Mouse (Mus musculus) heart, embryonic 14.5 days (tissue): ENCODE measurements around the gene Coro1c. TPM values are rescaled to one million over a fixed set of nuclear protein-coding genes. Genes with fewer than 3 reads are reported as not detected.

Experiments
- ATAC-seq: fragments of 200-750 bp; cut with Nextera tagmentation; 2 replicates; pipeline ENCODE4 v1.8.0; 2017; ENCODE audit warnings: low read depth, moderate TSS enrichment; ENCODE audit not compliant: insufficient number of reproducible peaks, insufficient read depth, low FRiP score
- H3K27ac ChIP-seq, 2 experiments: fragments of 200-500 bp in 1 of 2; fragments of 300-500 bp in 1 of 2; sonication (generic) in 1 of 2; replicated peaks in 1 of 2; 2 replicates each; pipeline ENCODE4 v1.5.1; 2012 to 2014; ENCODE audit warnings: low read depth in 2 of 2, low read length in 2 of 2, control low read depth in 1 of 2, mild to moderate bottlenecking in 1 of 2, mixed read lengths in 1 of 2; ENCODE audit not compliant: control insufficient read depth in 1 of 2, insufficient read depth in 1 of 2
- H3K27me3 ChIP-seq: fragments of 300-500 bp; sonication (generic); 2 replicates; pipeline ENCODE4 v1.6.1; 2014; ENCODE audit warnings: mild to moderate bottlenecking, low read length, control low read depth; ENCODE audit not compliant: control insufficient read depth, insufficient read depth
- H3K36me3 ChIP-seq: fragments of 300-500 bp; sonication (generic); 2 replicates; pipeline ENCODE4 v1.6.1; 2014; ENCODE audit warnings: mild to moderate bottlenecking, control low read depth, low read length, mixed read lengths; ENCODE audit not compliant: control insufficient read depth, insufficient read depth
- H3K4me1 ChIP-seq, 2 experiments: fragments of 200-500 bp in 1 of 2; fragments of 300-500 bp in 1 of 2; sonication (generic) in 1 of 2; 2 replicates each; pipeline ENCODE4 v1.6.1; 2012 to 2014; ENCODE audit warnings: low read length in 2 of 2, control low read depth in 1 of 2, mixed read lengths in 1 of 2; ENCODE audit not compliant: control insufficient read depth in 2 of 2, insufficient read depth in 2 of 2
- H3K4me2 ChIP-seq: fragments of 300-500 bp; sonication (generic); 2 replicates; pipeline ENCODE4 v1.6.1; 2014; ENCODE audit warnings: mild to moderate bottlenecking, low read length
- H3K4me3 ChIP-seq, 2 experiments: fragments of 200-500 bp in 1 of 2; fragments of 300-500 bp in 1 of 2; sonication (generic) in 1 of 2; 2 replicates each; pipeline ENCODE4 v1.5.1; 2012 to 2014; ENCODE audit warnings: low read length in 2 of 2, mild to moderate bottlenecking in 2 of 2, control low read depth in 1 of 2, low read depth in 1 of 2, moderate library complexity in 1 of 2; ENCODE audit not compliant: control insufficient read depth in 1 of 2, insufficient read depth in 1 of 2
- H3K9ac ChIP-seq: fragments of 300-500 bp; sonication (generic); 2 replicates; pipeline ENCODE4 v1.6.1; 2014; ENCODE audit warnings: mild to moderate bottlenecking, low read length
- H3K9me3 ChIP-seq: fragments of 300-500 bp; sonication (generic); 2 replicates; pipeline ENCODE4 v1.6.1; 2016; ENCODE audit warnings: low read length, control low read depth; ENCODE audit not compliant: control insufficient read depth
- WGBS: fragments of 180-500 bp; shearing (Covaris S2); extraction: QIAGEN DNeasy Blood & Tissue Kit; methylation state at CpG from one replicate; pipeline ENCODE4 v1.1.7; 2014; 5-methylcytosine and 5-hydroxymethylcytosine counted together
- polyA plus RNA-seq: library from polyadenylated mRNA; unstranded; fragments of >200 nt; fragmentation: Nextera tagmentation; extraction: Ambion mirVana; gene quantifications from 2 replicates; pipeline ENCODE4 v1.2.1, GENCODE M21; 2014

Gene Coro1c
- polyA plus RNA-seq, 1 experiment from 2014 or later = 84.9 TPM

- WGBS = 50% methylated on average over 19 of the region's 19 CpGs
- Histone ChIP-seq H3K9ac (peak overlapping the region; percentile 75), H3K27me3 (no peaks in the 10 kb centered on the region), H3K9me3 (no peaks in the 10 kb centered on the region), H3K4me3 (peak overlapping the region; percentile 10 to 28), H3K36me3 (peaks cover 33% of the 10 kb centered on the region), H3K4me1 (peaks cover 61 to 81% of the 10 kb centered on the region in 2 experiments), H3K4me2 (peak overlapping the region; percentile 66), H3K27ac (peak overlapping the region; percentile 94 to 95)
- no peak for ATAC-seq
Observed at GRCm38 (mm10) chr5:113874063-113875024, 34.2 kb downstream of the Coro1c start.

- Histone ChIP-seq H3K4me1 (peaks cover 64 to 81% of the 10 kb centered on the region in 2 experiments), H3K36me3 (peaks cover 27% of the 10 kb centered on the region), H3K4me2 (peak overlapping the region; percentile 66), H3K9me3 (no peaks in the 10 kb centered on the region), H3K4me3 (peak overlapping the region; percentile 10 to 28), H3K27ac (peak overlapping the region; percentile 94 to 95), H3K9ac (peak overlapping the region; percentile 75), H3K27me3 (no peaks in the 10 kb centered on the region)
- peak; percentile 75 for ATAC-seq
- 6% methylated on average over 15 of the region's 15 CpGs for WGBS
Observed at GRCm38 (mm10) chr5:113872936-113873912, 35.3 kb downstream of the Coro1c start.

- peaks cover 17% of the 10 kb centered on the region for H3K36me3 ChIP-seq
- H3K4me2 ChIP-seq = no peak overlapping the region
- 76% methylated on average over 7 of the region's 7 CpGs for WGBS
- no peak for ATAC-seq
- H3K27ac ChIP-seq = peak overlapping the region; percentile 94 to 95
- no peaks in the 10 kb centered on the region for H3K27me3 ChIP-seq
- no peak overlapping the region for H3K4me3 ChIP-seq
- peak overlapping the region; percentile 61; the same call in 1 of the 2 replicates for H3K9ac ChIP-seq
- peaks cover 67 to 83% of the 10 kb centered on the region in 2 experiments for H3K4me1 ChIP-seq
- no peaks in the 10 kb centered on the region for H3K9me3 ChIP-seq
Observed at GRCm38 (mm10) chr5:113871903-113872548, 36.5 kb downstream of the Coro1c start.

- H3K4me2 ChIP-seq = peak overlapping the region; percentile 28
- peak overlapping the region; percentile 61 for H3K9ac ChIP-seq
- no peaks in the 10 kb centered on the region for H3K9me3 ChIP-seq
- peaks cover 68 to 79% of the 10 kb centered on the region in 2 experiments for H3K4me1 ChIP-seq
- no peak for ATAC-seq
- H3K27me3 ChIP-seq = no peaks in the 10 kb centered on the region
- WGBS = 27% methylated on average over 21 of the region's 21 CpGs
- H3K36me3 ChIP-seq = peaks cover 4% of the 10 kb centered on the region
- no peak overlapping the region for H3K4me3 ChIP-seq
- peak overlapping the region; percentile 66 to 94 for H3K27ac ChIP-seq
Observed at GRCm38 (mm10) chr5:113870393-113871040, 38.0 kb downstream of the Coro1c start.

GRCm38 (mm10) chr5:113869132-113869531 lies 39.4 kb downstream of the Coro1c start:
- no peak overlapping the region for H3K4me3 ChIP-seq
- WGBS = 40% methylated on average over 11 of the region's 11 CpGs
- peaks cover 58 to 68% of the 10 kb centered on the region in 2 experiments for H3K4me1 ChIP-seq
- no peaks in the 10 kb centered on the region for H3K27me3 ChIP-seq
- peak; percentile 59 for ATAC-seq
- peak overlapping the region; percentile 15 to 61 for H3K27ac ChIP-seq
- H3K36me3 ChIP-seq = peaks cover 14% of the 10 kb centered on the region
- no peaks in the 10 kb centered on the region for H3K9me3 ChIP-seq
- no peak overlapping the region for H3K9ac ChIP-seq
- 0 out of 2 replicates have a peak overlapping the region, but pooled peaks have one; percentile 6 for H3K4me2 ChIP-seq

- peaks cover 38% of the 10 kb centered on the region for H3K36me3 ChIP-seq
- 76% methylated on average over 6 of the region's 6 CpGs for WGBS
- H3K4me2 ChIP-seq = no peak overlapping the region
- H3K4me1 ChIP-seq = peaks cover 20 to 26% of the 10 kb centered on the region in 2 experiments
- ATAC-seq = no peak
- H3K4me3 ChIP-seq = no peak overlapping the region
- H3K9me3 ChIP-seq = no peaks in the 10 kb centered on the region
- no peak overlapping the region for H3K27ac ChIP-seq
- H3K27me3 ChIP-seq = no peaks in the 10 kb centered on the region
- H3K9ac ChIP-seq = no peak overlapping the region
Observed at GRCm38 (mm10) chr5:113864992-113865391, 43.6 kb downstream of the Coro1c start.
